Mouse (Mus musculus) kidney, adult 2 months (tissue): Measurements from ENCODE around the gene Wdr95. TPM values are rescaled to one million over a fixed set of nuclear protein-coding genes. Genes with fewer than 3 reads are reported as not detected.

Experiments used
- DNase-seq: peaks from one replicate; pipeline ENCODE4 v3.0.0; 2021
- H3K27ac ChIP-seq: fragments of 200-500 bp; 2 replicates; pipeline ENCODE4 v1.5.1; 2012; ENCODE audit warnings: low read depth, low read length, control low read depth, inconsistent platforms; ENCODE audit not compliant: insufficient read depth
- H3K27me3 ChIP-seq: fragments of 200-500 bp; replicated peaks from 2 replicates; pipeline ENCODE4 v1.6.1; 2012; ENCODE audit warnings: mild to moderate bottlenecking, moderate library complexity, low read length, inconsistent platforms; ENCODE audit not compliant: control insufficient read depth, insufficient read depth
- H3K36me3 ChIP-seq: fragments of 200-500 bp; 2 replicates; pipeline ENCODE4 v1.6.1; 2012; ENCODE audit warnings: mild to moderate bottlenecking, moderate library complexity, low read length, inconsistent platforms; ENCODE audit not compliant: control insufficient read depth, insufficient read depth
- H3K4me1 ChIP-seq: fragments of 200-500 bp; 2 replicates; pipeline ENCODE4 v1.6.1; 2011; ENCODE audit warnings: low read length; ENCODE audit not compliant: control insufficient read depth, insufficient read depth
- H3K4me3 ChIP-seq: fragments of 200-500 bp; 2 replicates; pipeline ENCODE4 v1.5.1; 2011; ENCODE audit warnings: mild to moderate bottlenecking, low read depth, low read length, control low read depth; ENCODE audit not compliant: insufficient read depth
- CTCF ChIP-seq: fragments of 200-500 bp; conservative IDR thresholded peaks from 2 replicates; pipeline ENCODE4 v1.5.1; 2011; ENCODE audit warnings: low read depth, mild to moderate bottlenecking, control low read depth, low read length, moderate library complexity, mixed read lengths; ENCODE audit not compliant: insufficient read depth, insufficient read length
- POLR2A ChIP-seq: fragments of 200-500 bp; IDR thresholded peaks from one replicate; pipeline ENCODE4 v1.6.1; 2011; ENCODE audit warnings: low read depth, low read length, control low read depth
- WGBS: fragments of 180-500 bp; shearing (Covaris S2); methylation state at CpG from one replicate; pipeline ENCODE4 v1.1.7; 2018; 5-methylcytosine and 5-hydroxymethylcytosine counted together
- polyA plus RNA-seq: library from polyadenylated mRNA; depleted of rRNA; stranded (reverse); fragments of >200 nt; gene quantifications from 2 replicates; pipeline ENCODE4 v1.2.3, GENCODE M21; 2012

Gene Wdr95
- polyA plus RNA-seq, 1 experiment = 0.03 TPM

DNA sequence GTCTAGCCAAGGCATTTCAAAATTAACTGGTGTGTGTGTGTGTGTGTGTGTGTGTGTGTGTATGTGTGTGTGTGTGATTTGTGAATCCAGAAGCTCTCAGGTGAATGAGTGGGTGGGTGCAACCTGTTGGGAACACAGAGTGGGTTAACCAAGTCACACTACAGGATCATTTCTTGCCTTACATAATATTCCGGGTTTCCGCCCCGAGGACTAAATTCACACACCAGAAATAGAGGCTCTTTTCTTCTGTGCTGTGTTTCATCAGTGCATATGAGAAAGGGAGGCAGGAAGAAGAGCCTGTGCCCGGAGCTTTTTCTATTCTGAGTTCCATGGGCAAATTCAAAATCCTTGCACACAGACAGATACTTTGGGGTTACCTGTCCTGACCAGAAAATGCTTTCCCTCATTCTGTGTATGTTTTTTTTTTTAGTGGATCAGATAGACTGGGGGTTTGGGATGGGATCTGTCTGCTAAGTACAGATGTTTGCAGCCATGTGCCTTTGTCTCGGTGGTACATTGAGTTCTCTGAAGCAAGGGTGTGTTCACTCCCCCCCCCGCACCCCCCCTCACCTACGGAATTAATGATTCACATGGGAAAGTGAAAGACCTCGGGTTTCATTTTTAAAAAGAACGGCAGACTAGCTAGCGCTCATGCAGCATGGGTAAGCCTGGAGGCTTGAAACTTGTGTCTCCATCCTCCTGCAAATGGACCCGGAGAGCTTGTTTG lies 114.5 kb downstream of the Wdr95 start:
- DNase-seq = no peak
- H3K4me1 ChIP-seq = peaks cover 2% of the 10 kb centered on the region; the same call in 1 of the 2 replicates
- WGBS = 54% methylated on average over 11 of the region's 11 CpGs
- no peak overlapping the region for H3K27ac ChIP-seq
- H3K4me3 ChIP-seq = no peak overlapping the region
- no peak for TF ChIP-seq CTCF
- no peak for TF ChIP-seq POLR2A
- H3K27me3 ChIP-seq = no peaks in the 10 kb centered on the region
- H3K36me3 ChIP-seq = no peaks in the 10 kb centered on the region

DNA sequence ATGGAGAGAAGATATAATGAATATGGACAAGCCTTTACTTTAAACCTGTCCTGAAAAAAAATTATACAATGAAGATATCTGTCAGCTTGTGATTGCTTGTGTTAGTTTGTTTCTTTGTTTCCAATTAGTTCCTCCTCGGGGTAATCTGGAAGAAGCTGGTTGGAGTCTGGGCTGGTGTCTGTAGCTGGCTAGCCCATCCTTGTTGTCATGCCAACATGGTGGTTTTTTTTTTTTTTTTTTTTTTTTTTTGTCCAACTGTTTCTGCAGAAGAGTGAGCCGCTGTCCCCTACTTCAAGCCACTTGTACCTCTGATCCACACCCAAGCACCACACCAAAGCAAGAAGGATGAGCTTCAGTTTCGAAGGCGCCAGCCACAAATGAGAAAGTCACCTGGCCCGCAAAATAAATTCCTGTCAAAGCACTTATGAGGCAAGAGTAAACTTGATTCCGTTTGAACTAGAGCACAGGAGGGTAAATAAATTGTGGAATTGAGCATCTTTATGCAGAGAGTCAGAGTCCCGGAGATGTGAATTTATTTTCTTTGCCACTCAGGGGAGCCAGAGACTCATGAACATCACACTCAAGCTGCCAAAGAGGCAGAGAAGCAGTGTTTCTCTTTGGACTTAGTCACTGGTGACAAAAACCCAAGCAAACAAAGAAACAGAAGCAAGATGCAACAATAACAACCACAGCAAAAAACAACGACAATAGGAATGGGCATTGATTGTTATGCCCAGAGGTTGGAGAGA lies 119.1 kb downstream of the Wdr95 start:
- H3K4me3 ChIP-seq = no peak overlapping the region
- no peak for DNase-seq
- no peak for TF ChIP-seq CTCF
- no peak for TF ChIP-seq POLR2A
- no peak overlapping the region for H3K27ac ChIP-seq
- H3K4me1 ChIP-seq = peaks cover 2% of the 10 kb centered on the region; the same call in 1 of the 2 replicates
- H3K36me3 ChIP-seq = no peaks in the 10 kb centered on the region
- WGBS = 59% methylated on average over 8 of the region's 8 CpGs
- H3K27me3 ChIP-seq = no peaks in the 10 kb centered on the region

DNA sequence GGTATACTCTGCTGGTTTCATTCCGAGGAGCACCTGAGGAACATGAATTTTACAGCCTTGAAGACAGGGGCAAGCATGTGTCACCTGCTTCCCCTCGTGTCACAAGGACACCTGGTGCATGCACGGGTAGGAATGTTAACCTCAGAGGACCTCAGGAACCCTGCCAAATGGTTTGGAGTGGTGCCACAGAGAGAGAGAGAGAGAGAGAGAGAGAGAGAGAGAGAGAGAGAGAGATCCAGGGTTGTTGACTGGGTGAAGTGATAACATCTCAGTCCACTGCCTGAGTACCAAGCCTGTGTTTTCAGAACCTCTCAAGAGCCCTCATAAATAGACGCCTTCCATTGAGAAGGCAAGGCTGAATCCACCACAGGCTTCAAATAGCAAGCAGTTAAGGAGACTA lies 119.7 kb downstream of the Wdr95 start:
- Histone ChIP-seq H3K4me3 (no peak overlapping the region), H3K27me3 (no peaks in the 10 kb centered on the region), H3K36me3 (no peaks in the 10 kb centered on the region), H3K27ac (no peak overlapping the region), H3K4me1 (peaks cover 2% of the 10 kb centered on the region; the same call in 1 of the 2 replicates)
- no peak for TF ChIP-seq CTCF
- TF ChIP-seq POLR2A = no peak
- 20% methylated on average over 4 of the region's 4 CpGs for WGBS
- peak; percentile 49 for DNase-seq

GRCm38 (mm10) chr5:149648895-149649406 lies 120.5 kb downstream of the Wdr95 start:
- no peak overlapping the region for H3K4me3 ChIP-seq
- peaks cover 2% of the 10 kb centered on the region; the same call in 1 of the 2 replicates for H3K4me1 ChIP-seq
- 85% methylated on average over 6 of the region's 6 CpGs for WGBS
- no peaks in the 10 kb centered on the region for H3K27me3 ChIP-seq
- H3K36me3 ChIP-seq = no peaks in the 10 kb centered on the region
- no peak overlapping the region for H3K27ac ChIP-seq
- TF ChIP-seq CTCF (no peak), POLR2A (no peak)
- no peak for DNase-seq

GRCm38 (mm10) chr5:149649499-149650178 lies 121.2 kb downstream of the Wdr95 start:
- Histone ChIP-seq H3K27ac (no peak overlapping the region), H3K27me3 (no peaks in the 10 kb centered on the region), H3K4me3 (no peak overlapping the region), H3K4me1 (peaks cover 2% of the 10 kb centered on the region; the same call in 1 of the 2 replicates), H3K36me3 (no peaks in the 10 kb centered on the region)
- TF ChIP-seq CTCF (no peak), POLR2A (no peak)
- 83% methylated on average over 14 of the region's 14 CpGs for WGBS
- DNase-seq = no peak

- no peak overlapping the region for H3K27ac ChIP-seq
- WGBS = 64% methylated on average over 4 of the region's 4 CpGs
- H3K27me3 ChIP-seq = no peaks in the 10 kb centered on the region
- H3K4me1 ChIP-seq = peaks cover 2% of the 10 kb centered on the region; the same call in 1 of the 2 replicates
- TF ChIP-seq POLR2A (no peak), CTCF (no peak)
- no peak overlapping the region for H3K4me3 ChIP-seq
- no peaks in the 10 kb centered on the region for H3K36me3 ChIP-seq
- no peak for DNase-seq
Measured at GRCm38 (mm10) chr5:149650179-149650553, 121.7 kb downstream of the Wdr95 start.

- no peaks in the 10 kb centered on the region for H3K27me3 ChIP-seq
- TF ChIP-seq CTCF (no peak), POLR2A (no peak)
- no peak overlapping the region for H3K4me3 ChIP-seq
- no peak overlapping the region for H3K27ac ChIP-seq
- WGBS = 87% methylated on average over 9 of the region's 9 CpGs
- DNase-seq = no peak
- no peaks in the 10 kb centered on the region for H3K36me3 ChIP-seq
- H3K4me1 ChIP-seq = no peaks in the 10 kb centered on the region
Measured at GRCm38 (mm10) chr5:149655636-149656035, 127.2 kb downstream of the Wdr95 start.
